Mouse (Mus musculus) spleen, adult 2 months (tissue): Measurements from ENCODE around the gene Ikzf1. TPM values are rescaled to one million over a fixed set of nuclear protein-coding genes. Genes with fewer than 3 reads are reported as not detected.

Experiments
- DNase-seq, 2 experiments: peaks; one replicate each; pipeline versions ENCODE4 v3.0.0 to v3.0.0-alpha.2; 2012 to 2021; ENCODE audit warnings: low spot score in 2 of 2, low read depth in 1 of 2
- H3K27ac ChIP-seq: fragments of 200-500 bp; 2 replicates; pipeline ENCODE4 v1.5.1; 2012; ENCODE audit warnings: low read length, inconsistent platforms; ENCODE audit not compliant: insufficient read depth
- H3K27me3 ChIP-seq: fragments of 200-500 bp; 2 replicates; pipeline ENCODE4 v1.6.1; 2012; ENCODE audit warnings: mild to moderate bottlenecking, moderate library complexity, low read length, inconsistent platforms; ENCODE audit not compliant: control insufficient read depth, insufficient read depth
- H3K36me3 ChIP-seq: fragments of 200-500 bp; 2 replicates; pipeline ENCODE4 v1.6.1; 2012; ENCODE audit warnings: mild to moderate bottlenecking, low read length, inconsistent platforms; ENCODE audit not compliant: control insufficient read depth, insufficient read depth
- H3K4me1 ChIP-seq: fragments of 200-500 bp; 2 replicates; pipeline ENCODE4 v1.6.1; 2011; ENCODE audit warnings: inconsistent platforms; ENCODE audit not compliant: control insufficient read depth, insufficient read depth, insufficient read length
- H3K4me3 ChIP-seq: fragments of 200-500 bp; 2 replicates; pipeline ENCODE4 v1.5.1; 2011; ENCODE audit warnings: mild to moderate bottlenecking, inconsistent platforms; ENCODE audit not compliant: insufficient read depth, insufficient read length; ENCODE audit errors: extremely low read depth
- CTCF ChIP-seq: fragments of 200-500 bp; IDR thresholded peaks from 2 replicates; pipeline ENCODE4 v1.5.1; 2011; ENCODE audit warnings: mild to moderate bottlenecking, inconsistent platforms; ENCODE audit not compliant: insufficient read depth, insufficient read length, insufficient replicate concordance; ENCODE audit errors: extremely low read depth
- POLR2A ChIP-seq: fragments of 200-500 bp; IDR thresholded peaks from 2 replicates; pipeline ENCODE4 v1.6.1; 2011; ENCODE audit warnings: low read depth, low read length, inconsistent platforms
- WGBS: fragments of 180-500 bp; shearing (Covaris S2); methylation state at CpG from one replicate; pipeline ENCODE4 v1.1.7; 2018; 5-methylcytosine and 5-hydroxymethylcytosine counted together
- polyA plus RNA-seq: library from polyadenylated mRNA; depleted of rRNA; stranded (reverse); fragments of >200 nt; gene quantifications from 2 replicates; pipeline ENCODE4 v1.2.3, GENCODE M21; 2012

Gene Ikzf1
- polyA plus RNA-seq, 1 experiment: 258 TPM

DNA sequence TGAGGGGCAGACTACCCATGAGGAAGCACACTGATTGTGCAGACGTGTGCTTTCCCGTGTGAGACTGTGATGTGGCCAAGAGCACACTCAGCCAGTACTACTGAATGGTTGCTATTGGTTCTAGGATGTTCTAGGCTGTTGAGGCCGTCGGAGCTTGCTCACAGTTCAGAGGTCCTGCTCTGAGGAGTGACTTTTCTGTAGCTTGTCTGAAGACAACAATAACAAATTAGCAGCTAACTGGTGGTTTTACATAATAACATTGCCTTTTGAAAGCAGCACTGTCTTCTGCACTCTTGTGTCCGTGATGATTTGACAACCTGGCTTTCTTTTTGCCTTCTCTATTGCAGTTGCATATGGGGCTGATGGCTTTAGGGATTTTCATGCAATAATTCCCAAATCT, 55.8 kb downstream of the Ikzf1 start:
- Histone ChIP-seq H3K4me3 (no peak overlapping the region), H3K27me3 (no peaks in the 10 kb centered on the region), H3K27ac (peak overlapping the region; percentile 10), H3K36me3 (peaks cover 11% of the 10 kb centered on the region), H3K4me1 (peaks cover 24% of the 10 kb centered on the region)
- TF ChIP-seq POLR2A: no peak
- TF ChIP-seq CTCF: no peak
- WGBS: 50% methylated on average over 5 of the region's 5 CpGs
- DNase-seq: no peak

DNA sequence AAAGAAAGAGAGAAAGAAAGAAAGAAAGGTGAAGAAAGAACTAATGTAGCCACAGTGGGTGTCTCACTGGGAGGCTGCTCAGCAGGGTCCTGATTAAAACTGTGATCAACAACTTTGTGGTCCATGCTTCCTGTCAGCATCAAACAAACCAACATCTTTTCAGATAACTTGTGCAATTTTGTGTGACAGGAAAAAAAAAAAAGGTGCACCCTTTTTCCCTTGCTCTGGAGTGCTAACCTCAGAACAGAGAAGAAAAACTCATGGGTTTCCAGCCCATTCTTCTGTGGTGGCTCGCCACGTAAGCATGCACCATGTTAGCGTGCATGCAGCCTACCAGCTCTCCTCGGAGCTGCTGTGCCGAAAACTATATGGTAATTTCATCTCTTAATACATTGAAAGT, 56.8 kb downstream of the Ikzf1 start:
- Histone ChIP-seq H3K27ac (no peak overlapping the region), H3K27me3 (no peaks in the 10 kb centered on the region), H3K4me1 (peaks cover 16% of the 10 kb centered on the region), H3K36me3 (peaks cover 16% of the 10 kb centered on the region), H3K4me3 (no peak overlapping the region)
- peak in 1 of 2 experiments; percentile 42 for DNase-seq
- 67% methylated on average over 5 of the region's 5 CpGs for WGBS
- TF ChIP-seq CTCF (no peak), POLR2A (no peak)

DNA sequence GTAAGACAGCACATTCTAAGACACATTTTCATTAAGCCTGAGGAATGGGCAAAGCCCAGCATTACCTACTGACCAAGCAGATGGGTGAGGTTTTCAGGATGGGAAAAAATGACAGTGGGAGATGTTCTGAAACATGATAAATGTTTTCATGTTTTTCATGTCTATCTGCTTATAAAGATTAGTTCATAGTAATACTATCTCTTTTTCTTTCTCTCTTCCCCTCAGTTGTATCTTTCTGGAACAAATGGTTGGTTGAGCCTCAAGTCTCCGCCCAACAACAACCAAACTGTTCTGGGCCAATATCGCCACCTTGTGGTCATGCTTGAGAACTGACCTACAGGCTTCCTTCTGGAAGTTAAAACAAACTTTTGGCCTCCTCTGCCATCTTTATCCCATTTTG, 57.8 kb downstream of the Ikzf1 start:
- H3K4me3 ChIP-seq: no peak overlapping the region
- peaks cover 23% of the 10 kb centered on the region for H3K36me3 ChIP-seq
- 9% methylated on average over 2 of the region's 2 CpGs for WGBS
- TF ChIP-seq CTCF (peak; percentile 76; the same call in 1 of the 2 replicates), POLR2A (no peak)
- DNase-seq: peak; percentile 73 to 78
- H3K4me1 ChIP-seq: peaks cover 11% of the 10 kb centered on the region
- no peaks in the 10 kb centered on the region for H3K27me3 ChIP-seq
- H3K27ac ChIP-seq: peak overlapping the region; percentile 64

DNA sequence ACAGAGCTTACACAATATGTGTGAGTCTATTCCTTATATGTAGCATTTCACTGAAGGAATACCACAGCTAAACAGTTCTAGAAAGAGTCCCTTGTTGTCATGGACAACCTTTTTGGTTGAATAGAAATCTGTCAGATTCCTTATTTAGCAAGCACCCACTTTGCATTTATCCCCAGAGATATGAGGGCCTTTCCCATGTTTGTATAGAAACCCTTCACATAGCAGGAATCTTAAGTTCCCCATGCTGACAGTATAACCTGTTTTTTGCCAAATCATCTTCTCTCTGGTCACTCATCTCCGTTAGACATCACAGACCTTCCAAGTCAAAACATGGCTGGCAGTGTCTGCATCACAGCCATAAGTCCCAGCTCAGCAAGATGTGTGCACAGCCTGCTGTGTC, 59.4 kb downstream of the Ikzf1 start:
- Histone ChIP-seq H3K4me1 (peaks cover 8% of the 10 kb centered on the region), H3K27me3 (no peaks in the 10 kb centered on the region), H3K4me3 (no peak overlapping the region), H3K27ac (no peak overlapping the region), H3K36me3 (peaks cover 34% of the 10 kb centered on the region)
- 67% methylated on average over 1 of the region's 1 CpGs for WGBS
- no peak for DNase-seq
- TF ChIP-seq POLR2A: no peak
- TF ChIP-seq CTCF: no peak

DNA sequence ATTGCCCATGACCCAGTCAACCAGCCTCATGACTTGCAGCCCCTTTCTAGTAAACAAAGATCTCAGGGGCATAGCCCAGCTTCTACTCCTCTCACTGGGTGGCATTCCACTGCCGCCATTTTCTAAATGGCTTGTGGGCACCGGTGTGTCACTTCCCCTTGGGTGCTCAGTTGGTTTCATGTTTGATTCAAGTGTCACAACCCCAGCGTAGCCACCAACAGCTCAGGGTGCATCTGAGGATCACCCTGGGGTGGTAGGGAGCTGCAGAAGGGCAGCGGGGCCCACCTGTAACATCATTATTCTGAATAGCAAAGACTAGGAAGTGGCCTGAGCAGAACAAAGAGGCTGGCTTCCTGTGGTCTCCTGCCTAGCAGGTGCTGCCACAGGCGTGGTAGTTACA, 66.3 kb downstream of the Ikzf1 start:
- WGBS: 25% methylated on average over 5 of the region's 5 CpGs
- Histone ChIP-seq H3K36me3 (peaks cover 63% of the 10 kb centered on the region), H3K4me1 (peaks cover 9% of the 10 kb centered on the region; the same call in 1 of the 2 replicates), H3K27me3 (no peaks in the 10 kb centered on the region), H3K4me3 (no peak overlapping the region), H3K27ac (peak overlapping the region; percentile 77)
- peak in 1 of 2 experiments; percentile 40 for DNase-seq
- TF ChIP-seq CTCF: no peak
- TF ChIP-seq POLR2A: no peak

DNA sequence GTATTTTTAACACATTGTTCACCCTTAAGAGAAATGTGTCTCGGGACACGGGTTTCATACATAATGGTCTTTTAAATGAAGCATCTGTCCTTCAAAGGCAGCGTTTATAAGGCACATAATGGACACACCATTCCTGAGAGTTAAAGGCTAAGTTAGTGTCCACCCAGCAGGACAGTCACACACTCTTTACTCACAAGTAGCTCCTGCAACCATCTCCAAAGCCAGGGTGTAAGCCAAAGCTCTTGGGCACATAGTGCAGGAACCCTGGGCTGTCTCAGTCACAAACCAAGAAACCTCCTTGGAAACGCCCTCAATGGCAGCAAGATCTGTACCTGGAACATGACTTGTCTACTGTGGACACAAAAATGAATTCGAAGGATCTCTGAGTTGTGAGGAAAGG, 68.1 kb downstream of the Ikzf1 start:
- no peak for TF ChIP-seq POLR2A
- TF ChIP-seq CTCF: no peak
- H3K27ac ChIP-seq: no peak overlapping the region
- WGBS: 87% methylated on average over 5 of the region's 5 CpGs
- no peaks in the 10 kb centered on the region for H3K27me3 ChIP-seq
- H3K4me3 ChIP-seq: no peak overlapping the region
- H3K4me1 ChIP-seq: peaks cover 9% of the 10 kb centered on the region; the same call in 1 of the 2 replicates
- no peak for DNase-seq
- H3K36me3 ChIP-seq: peaks cover 60% of the 10 kb centered on the region

DNA sequence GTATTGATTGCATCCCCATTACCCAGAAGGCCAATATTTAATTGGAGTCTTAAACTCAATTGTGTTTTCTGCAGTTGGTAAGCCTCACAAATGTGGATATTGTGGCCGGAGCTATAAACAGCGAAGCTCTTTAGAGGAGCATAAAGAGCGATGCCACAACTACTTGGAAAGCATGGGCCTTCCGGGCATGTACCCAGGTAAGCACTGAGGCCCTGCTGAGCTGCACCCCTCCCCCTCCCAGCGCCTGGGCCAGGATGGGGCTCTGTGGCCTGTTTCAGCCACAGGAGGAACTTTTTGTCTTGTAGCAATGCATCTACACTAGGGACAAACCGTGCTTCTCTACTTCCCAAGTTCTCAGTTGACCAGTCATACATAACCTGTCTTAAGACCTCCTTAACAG, 73.3 kb downstream of the Ikzf1 start:
- Histone ChIP-seq H3K36me3 (peaks cover 64% of the 10 kb centered on the region), H3K27ac (peak overlapping the region; percentile 52; the same call in 1 of the 2 replicates), H3K4me1 (peaks cover 8% of the 10 kb centered on the region; the same call in 1 of the 2 replicates), H3K4me3 (no peak overlapping the region), H3K27me3 (no peaks in the 10 kb centered on the region)
- DNase-seq: no peak
- TF ChIP-seq POLR2A (no peak), CTCF (no peak)
- 73% methylated on average over 6 of the region's 6 CpGs for WGBS
